Comparison of ENCODE assay signal across 24 mouse cellular contexts in the genomic region with DNA sequence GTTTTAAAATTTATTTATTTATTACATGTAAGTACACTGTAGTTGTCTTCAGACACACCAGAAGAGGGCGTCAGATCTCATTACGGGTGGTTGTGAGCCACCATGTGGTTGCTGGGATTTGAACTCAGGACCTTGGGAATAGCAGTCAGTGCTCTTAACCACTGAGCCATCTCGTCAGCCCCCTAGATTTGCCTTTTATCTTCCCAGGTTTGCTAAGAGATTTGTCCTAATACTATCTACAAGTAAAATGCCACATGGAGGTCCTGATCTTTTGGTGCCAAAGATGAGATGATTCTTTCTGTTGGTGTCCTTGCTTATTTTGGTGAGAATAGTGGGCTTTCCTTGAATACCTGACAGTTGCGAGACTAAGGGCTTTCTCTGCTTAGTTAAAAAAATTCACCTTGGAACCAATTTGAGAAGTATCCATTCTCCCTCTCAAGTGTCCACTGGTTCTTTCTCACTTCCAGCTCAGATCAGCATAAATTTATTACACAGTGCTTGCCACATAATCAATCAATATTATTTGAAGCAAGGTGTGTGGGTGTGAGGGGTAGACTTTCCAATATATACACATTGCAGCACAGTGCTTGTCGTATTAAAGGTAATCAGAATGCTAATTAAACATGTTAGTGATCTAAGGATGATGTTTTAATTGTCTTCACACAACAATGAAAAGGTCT. TPM values are rescaled to one million over a fixed set of nuclear protein-coding genes. Genes with fewer than 3 reads are reported as not detected.
"Had no signal": no experiment of that assay in that cellular context is flagged by ENCODE, and none has a peak within 500 bp of the region (broad histone marks: within the 10 kb centered on the region; RNA-seq: fewer than 3 reads in every experiment).

No protein-coding gene starts in this region.

- H3K27ac ChIP-seq: lung, embryonic 15.5 days; midbrain, embryonic 13.5 days; midbrain, embryonic 15.5 days; neural tube, embryonic 12.5 days; stomach, embryonic 15.5 days; stomach, postnatal 0 days had no signal

- H3K9me3 ChIP-seq: lung, embryonic 15.5 days; midbrain, embryonic 13.5 days; midbrain, embryonic 15.5 days; neural tube, embryonic 12.5 days; stomach, embryonic 15.5 days had no signal

- H3K4me2 ChIP-seq: lung, embryonic 15.5 days; midbrain, embryonic 11.5 days; midbrain, embryonic 13.5 days; midbrain, embryonic 15.5 days; neural tube, embryonic 12.5 days; stomach, embryonic 15.5 days had no signal

- H3K27me3 ChIP-seq: lung, embryonic 15.5 days; midbrain, embryonic 13.5 days; midbrain, embryonic 15.5 days; neural tube, embryonic 12.5 days; stomach, embryonic 15.5 days had no signal

- DNase-seq: lung, adult 2 months; lung, postnatal 14 days; lung, postnatal 36 days; right cerebral cortex, postnatal 14 days; thymus, adult 2 months; thymus, postnatal 25 days; thymus, postnatal 4 days had no signal

- ATAC-seq: lung, postnatal 0 days; midbrain, embryonic 13.5 days; midbrain, embryonic 15.5 days had no signal

- H3K4me1 ChIP-seq: lung, embryonic 15.5 days; midbrain, embryonic 13.5 days; midbrain, embryonic 15.5 days; neural tube, embryonic 12.5 days; stomach, embryonic 15.5 days had no signal

- H3K4me3 ChIP-seq: lung, embryonic 15.5 days; midbrain, embryonic 13.5 days; midbrain, embryonic 15.5 days; neural tube, embryonic 12.5 days; stomach, embryonic 15.5 days had no signal

- H3K36me3 ChIP-seq: lung, embryonic 15.5 days; midbrain, embryonic 13.5 days; midbrain, embryonic 15.5 days; neural tube, embryonic 12.5 days; stomach, embryonic 15.5 days had no signal

- H3K9ac ChIP-seq: lung, embryonic 15.5 days; midbrain, embryonic 13.5 days; midbrain, embryonic 15.5 days; neural tube, embryonic 12.5 days; stomach, embryonic 15.5 days had no signal

RNA-seq across cellular contexts. Expression of gene Rnase2b, which starts 5.9 kb away (rescaled TPM):
- total RNA-seq: megakaryocyte progenitor cell, adult 5-6 weeks; midbrain, postnatal 0 days; monocyte, adult 5-6 weeks; neutrophil, adult 5-6 weeks had no signal
- polyA plus RNA-seq: lung, embryonic 15.5 days; macrophage; midbrain, embryonic 11.5 days; midbrain, embryonic 13.5 days; midbrain, embryonic 15.5 days; midbrain, postnatal 0 days; neural tube, embryonic 12.5 days; neural tube, embryonic 14.5 days; spleen, adult 2 months; stomach, embryonic 15.5 days; testis, adult 2 months; thymus, adult 2 months; urinary bladder, adult 2 months had no signal

RNA-seq across cellular contexts. Expression of gene Rnase1, which starts 9.6 kb away (rescaled TPM):
- total RNA-seq: megakaryocyte progenitor cell, adult 5-6 weeks; monocyte, adult 5-6 weeks; neutrophil, adult 5-6 weeks had no signal
- polyA plus RNA-seq: macrophage; midbrain, embryonic 11.5 days; midbrain, embryonic 13.5 days; midbrain, embryonic 15.5 days had no signal

RNA-seq across cellular contexts. Expression of gene Rnase6, which starts 32.5 kb away (rescaled TPM):
- polyA plus RNA-seq: neural tube, embryonic 14.5 days had no signal

RNA-seq across cellular contexts. Expression of gene Eddm3b, which starts 42.0 kb away (rescaled TPM):
- total RNA-seq: megakaryocyte progenitor cell, adult 5-6 weeks; midbrain, postnatal 0 days; monocyte, adult 5-6 weeks; neutrophil, adult 5-6 weeks had no signal
- polyA plus RNA-seq: lung, adult 2 months; lung, embryonic 15.5 days; macrophage; midbrain, embryonic 11.5 days; midbrain, embryonic 13.5 days; midbrain, embryonic 15.5 days; neural tube, embryonic 12.5 days; neural tube, embryonic 14.5 days; spleen, adult 2 months; stomach, embryonic 15.5 days; stomach, postnatal 0 days; testis, adult 2 months; thymus, adult 2 months had no signal

RNA-seq across cellular contexts. Expression of gene Ang2, which starts 42.8 kb away (rescaled TPM):
- total RNA-seq: megakaryocyte progenitor cell, adult 5-6 weeks; midbrain, postnatal 0 days; monocyte, adult 5-6 weeks; neutrophil, adult 5-6 weeks had no signal
- polyA plus RNA-seq: lung, adult 2 months; lung, embryonic 15.5 days; lung, postnatal 0 days; macrophage; midbrain, embryonic 11.5 days; midbrain, embryonic 13.5 days; midbrain, embryonic 15.5 days; midbrain, postnatal 0 days; neural tube, embryonic 12.5 days; neural tube, embryonic 14.5 days; stomach, embryonic 15.5 days; testis, adult 2 months; urinary bladder, adult 2 months had no signal
